Mouse (Mus musculus): ENCODE measurements around the gene Traf5. TPM values are rescaled to one million over a fixed set of nuclear protein-coding genes. Genes with fewer than 3 reads are reported as not detected.

Traf5 gene
- polyA plus RNA-seq, 1 experiment from 2014 or later: 1.6 TPM

DNA sequence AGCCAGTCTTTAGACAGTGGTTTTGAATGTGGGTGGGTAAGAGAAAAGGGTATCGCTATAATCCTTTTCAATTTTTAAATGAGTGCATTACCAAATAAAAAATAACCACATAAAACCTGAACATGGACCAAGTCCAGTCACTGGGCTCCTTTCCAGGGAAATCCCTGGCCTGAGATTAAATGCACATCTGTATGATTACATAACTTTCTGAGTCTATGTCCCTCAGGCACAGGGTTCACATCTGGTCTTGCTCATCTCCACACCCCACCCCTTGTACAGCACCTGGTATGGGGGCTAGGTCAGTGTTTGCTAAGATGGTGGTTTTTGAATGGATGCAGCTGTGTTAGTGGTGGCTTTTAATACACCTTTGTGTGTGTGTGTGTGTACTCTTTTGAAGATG lies 19.9 kb downstream of the Traf5 start:
- Histone ChIP-seq H3K36me3 (ENCODE audit: control insufficient read depth, insufficient read depth, low read length) (no peaks in the 10 kb centered on the region), H3K4me2 (ENCODE audit: low read length) (no peak overlapping the region), H3K27ac (ENCODE audit: low read length) (no peak overlapping the region), H3K9me3 (replicated peaks; ENCODE audit: control insufficient read depth, low read length, poor library complexity, severe bottlenecking) (no peaks in the 10 kb centered on the region), H3K4me3 (ENCODE audit: low read depth, low read length) (no peak overlapping the region), H3K27me3 (ENCODE audit: control insufficient read depth, insufficient read depth, low read depth, low read length) (no peaks in the 10 kb centered on the region), H3K4me1 (ENCODE audit: control insufficient read depth, insufficient read depth, low read length) (no peaks in the 10 kb centered on the region; the same call in 1 of the 2 replicates), H3K9ac (ENCODE audit: low read depth, low read length) (no peak overlapping the region)
- ATAC-seq: no peak
- WGBS: 97% methylated on average over 1 of the region's 1 CpGs

DNA sequence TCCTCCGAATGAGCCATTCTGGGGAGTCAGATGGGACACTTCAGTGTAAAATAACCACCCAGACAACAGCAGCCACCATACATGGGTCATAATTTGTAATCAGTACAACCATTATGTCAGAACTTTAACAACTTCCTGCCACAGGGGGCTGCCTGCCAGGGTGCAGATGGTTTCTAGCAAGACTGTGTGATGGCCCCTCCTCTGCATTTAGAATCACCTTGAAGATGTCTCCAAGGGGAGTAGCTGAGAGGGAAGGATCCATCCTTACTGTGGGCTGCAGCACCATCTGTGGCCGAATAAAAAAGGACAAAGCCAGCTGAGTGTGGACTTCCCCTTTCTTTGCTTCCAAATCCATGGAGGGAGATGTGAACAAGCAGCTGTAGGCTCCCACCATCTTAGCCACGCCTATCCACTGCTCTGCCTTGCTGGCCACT lies 21.7 kb downstream of the Traf5 start:
- Histone ChIP-seq H3K4me2 (ENCODE audit: low read length) (no peak overlapping the region), H3K9me3 (replicated peaks; ENCODE audit: control insufficient read depth, low read length, poor library complexity, severe bottlenecking) (no peaks in the 10 kb centered on the region), H3K9ac (ENCODE audit: low read depth, low read length) (no peak overlapping the region), H3K27ac (ENCODE audit: low read length) (no peak overlapping the region), H3K4me3 (ENCODE audit: low read depth, low read length) (no peak overlapping the region), H3K4me1 (ENCODE audit: control insufficient read depth, insufficient read depth, low read length) (no peaks in the 10 kb centered on the region; the same call in 1 of the 2 replicates), H3K27me3 (ENCODE audit: control insufficient read depth, insufficient read depth, low read depth, low read length) (no peaks in the 10 kb centered on the region), H3K36me3 (ENCODE audit: control insufficient read depth, insufficient read depth, low read length) (no peaks in the 10 kb centered on the region)
- WGBS: 72% methylated on average over 3 of the region's 3 CpGs
- ATAC-seq: no peak

DNA sequence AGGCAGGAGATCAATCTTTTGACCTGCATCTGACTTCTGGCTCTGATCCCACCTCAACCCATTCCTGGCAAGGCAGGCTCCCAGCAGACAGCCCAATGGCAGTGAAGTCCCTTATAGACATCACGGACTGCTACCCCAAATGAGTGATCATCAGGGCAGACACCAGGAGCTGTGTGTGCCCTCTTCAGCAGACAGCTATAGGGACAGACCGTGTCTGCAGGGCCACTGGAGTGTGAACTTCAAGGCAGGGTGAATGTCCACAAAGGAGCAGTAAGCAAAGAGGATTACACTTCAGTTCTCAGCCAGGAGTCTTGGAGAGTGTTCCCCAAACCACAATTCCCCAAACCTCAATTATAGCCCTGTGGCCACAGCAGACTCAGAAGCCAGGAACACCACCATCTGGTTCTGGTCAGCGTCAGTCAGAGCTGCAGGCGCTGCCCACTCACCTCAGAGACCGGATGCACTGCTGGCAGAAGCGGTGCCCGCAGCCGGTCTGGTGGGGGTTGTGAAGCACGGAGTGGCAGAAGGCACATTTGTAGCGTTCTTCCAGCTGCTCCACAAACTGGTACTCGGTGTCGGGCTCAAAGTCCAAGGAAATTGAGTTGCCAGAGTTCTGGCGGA lies 22.3 kb downstream of the Traf5 start:
- Histone ChIP-seq H3K4me2 (ENCODE audit: low read length) (no peak overlapping the region), H3K4me1 (ENCODE audit: control insufficient read depth, insufficient read depth, low read length) (no peaks in the 10 kb centered on the region; the same call in 1 of the 2 replicates), H3K9me3 (replicated peaks; ENCODE audit: control insufficient read depth, low read length, poor library complexity, severe bottlenecking) (no peaks in the 10 kb centered on the region), H3K4me3 (ENCODE audit: low read depth, low read length) (no peak overlapping the region), H3K27me3 (ENCODE audit: control insufficient read depth, insufficient read depth, low read depth, low read length) (no peaks in the 10 kb centered on the region), H3K27ac (ENCODE audit: low read length) (no peak overlapping the region), H3K9ac (ENCODE audit: low read depth, low read length) (no peak overlapping the region), H3K36me3 (ENCODE audit: control insufficient read depth, insufficient read depth, low read length) (no peaks in the 10 kb centered on the region)
- no peak for ATAC-seq
- 52% methylated on average over 13 of the region's 13 CpGs for WGBS

DNA sequence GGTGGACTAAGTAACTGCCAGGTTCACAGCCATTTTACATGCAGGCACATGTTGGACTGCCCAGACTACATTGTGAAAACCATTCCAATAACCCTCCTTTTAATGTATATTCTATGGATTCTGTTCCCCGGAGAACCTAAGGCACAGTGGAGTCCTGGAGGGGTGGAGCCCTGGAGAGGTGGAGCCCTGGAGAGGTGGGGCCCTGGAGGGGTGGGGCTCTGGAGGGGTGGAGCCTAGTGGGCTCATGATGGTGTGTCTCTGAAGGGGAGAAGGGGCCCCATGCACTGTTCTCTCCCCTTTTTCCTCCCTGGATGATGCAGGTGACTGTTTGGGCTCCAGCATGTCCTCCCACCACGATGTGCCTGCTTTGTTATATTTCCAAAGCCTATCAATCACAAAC lies 24.2 kb downstream of the Traf5 start:
- no peaks in the 10 kb centered on the region for H3K9me3 ChIP-seq (replicated peaks; ENCODE audit: control insufficient read depth, low read length, poor library complexity, severe bottlenecking)
- no peaks in the 10 kb centered on the region; the same call in 1 of the 2 replicates for H3K4me1 ChIP-seq (ENCODE audit: control insufficient read depth, insufficient read depth, low read length)
- no peak overlapping the region for H3K4me2 ChIP-seq (ENCODE audit: low read length)
- no peak overlapping the region for H3K27ac ChIP-seq (ENCODE audit: low read length)
- H3K9ac ChIP-seq (ENCODE audit: low read depth, low read length): no peak overlapping the region
- 63% methylated on average over 2 of the region's 2 CpGs for WGBS
- no peak overlapping the region for H3K4me3 ChIP-seq (ENCODE audit: low read depth, low read length)
- H3K27me3 ChIP-seq (ENCODE audit: control insufficient read depth, insufficient read depth, low read depth, low read length): no peaks in the 10 kb centered on the region
- ATAC-seq: no peak
- no peaks in the 10 kb centered on the region for H3K36me3 ChIP-seq (ENCODE audit: control insufficient read depth, insufficient read depth, low read length)

DNA sequence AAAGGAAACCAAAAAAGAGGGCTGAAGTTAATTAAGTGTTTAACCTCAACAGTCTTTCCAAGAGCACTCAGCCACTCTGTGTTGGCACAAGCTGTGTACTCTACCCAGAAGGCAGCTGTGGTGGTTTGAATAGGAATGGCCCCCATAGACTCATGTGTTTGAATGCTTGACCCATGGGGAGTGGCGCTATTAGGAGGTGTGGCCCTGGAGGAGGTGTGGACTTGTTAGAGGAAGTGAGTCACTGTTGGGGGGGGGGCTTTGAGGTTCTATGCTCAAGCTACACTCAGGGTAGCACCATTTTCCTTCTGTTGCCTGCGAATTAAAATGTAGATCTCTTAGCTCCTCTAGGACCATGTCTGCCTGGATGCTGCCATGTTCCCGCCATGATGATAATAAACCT lies 25.4 kb downstream of the Traf5 start:
- 93% methylated on average over 3 of the region's 3 CpGs for WGBS

DNA sequence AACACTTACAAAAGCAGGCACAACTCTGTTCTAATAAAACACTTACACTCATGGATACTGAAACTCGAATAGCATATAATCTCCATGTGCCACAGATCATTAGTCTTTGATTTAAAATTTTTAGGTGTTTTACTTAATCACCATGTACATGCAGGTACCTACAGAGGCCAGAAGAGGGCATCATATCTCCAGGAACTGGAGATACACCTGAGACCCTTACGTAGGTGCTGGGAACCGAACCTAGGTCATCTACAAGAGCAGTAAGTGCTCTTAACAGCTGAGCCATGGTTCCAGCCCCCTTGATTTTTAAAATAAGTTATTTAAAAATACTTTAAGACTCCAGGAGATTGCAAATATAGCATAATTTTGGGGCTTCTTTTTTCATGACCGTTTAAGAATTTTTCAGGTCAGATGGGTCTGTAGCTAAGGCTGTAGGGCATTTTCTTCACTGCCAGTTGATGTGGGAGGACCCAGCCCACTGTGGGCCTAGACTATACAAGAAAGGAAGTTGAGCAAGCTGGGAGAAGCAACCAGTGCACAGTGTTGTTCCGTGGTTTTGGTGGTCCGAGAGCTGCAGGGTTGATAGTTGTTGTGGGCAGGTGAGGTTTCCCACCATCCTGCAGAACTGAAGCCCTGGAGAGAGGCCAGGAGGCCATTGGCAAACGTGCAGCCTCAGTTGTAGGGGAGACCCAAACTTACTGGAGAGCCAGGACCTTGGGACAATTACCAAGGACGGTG lies 29.0 kb downstream of the Traf5 start:
- H3K9ac ChIP-seq (ENCODE audit: low read depth, low read length): no peak overlapping the region
- no peak for ATAC-seq
- whole genome bisulfite sequencing: 95% methylated on average over 8 of the region's 8 CpGs
- no peaks in the 10 kb centered on the region for H3K27me3 ChIP-seq (ENCODE audit: control insufficient read depth, insufficient read depth, low read depth, low read length)
- H3K4me1 ChIP-seq (ENCODE audit: control insufficient read depth, insufficient read depth, low read length): no peaks in the 10 kb centered on the region
- no peak overlapping the region for H3K27ac ChIP-seq (ENCODE audit: low read length)
- H3K9me3 ChIP-seq (replicated peaks; ENCODE audit: control insufficient read depth, low read length, poor library complexity, severe bottlenecking): no peaks in the 10 kb centered on the region
- no peak overlapping the region for H3K4me2 ChIP-seq (ENCODE audit: low read length)
- H3K36me3 ChIP-seq (ENCODE audit: control insufficient read depth, insufficient read depth, low read length): no peaks in the 10 kb centered on the region
- no peak overlapping the region for H3K4me3 ChIP-seq (ENCODE audit: low read depth, low read length)

More for the DNA sequence above, 25.4 kb downstream of the Traf5 start:
- Histone ChIP-seq H3K36me3 (ENCODE audit: control insufficient read depth, insufficient read depth, low read length) (no peaks in the 10 kb centered on the region), H3K4me1 (ENCODE audit: control insufficient read depth, insufficient read depth, low read length) (no peaks in the 10 kb centered on the region; the same call in 1 of the 2 replicates), H3K27ac (ENCODE audit: low read length) (no peak overlapping the region), H3K27me3 (ENCODE audit: control insufficient read depth, insufficient read depth, low read depth, low read length) (no peaks in the 10 kb centered on the region), H3K4me2 (ENCODE audit: low read length) (no peak overlapping the region), H3K9me3 (replicated peaks; ENCODE audit: control insufficient read depth, low read length, poor library complexity, severe bottlenecking) (no peaks in the 10 kb centered on the region), H3K9ac (ENCODE audit: low read depth, low read length) (no peak overlapping the region), H3K4me3 (ENCODE audit: low read depth, low read length) (no peak overlapping the region)
- ATAC-seq: no peak

DNA sequence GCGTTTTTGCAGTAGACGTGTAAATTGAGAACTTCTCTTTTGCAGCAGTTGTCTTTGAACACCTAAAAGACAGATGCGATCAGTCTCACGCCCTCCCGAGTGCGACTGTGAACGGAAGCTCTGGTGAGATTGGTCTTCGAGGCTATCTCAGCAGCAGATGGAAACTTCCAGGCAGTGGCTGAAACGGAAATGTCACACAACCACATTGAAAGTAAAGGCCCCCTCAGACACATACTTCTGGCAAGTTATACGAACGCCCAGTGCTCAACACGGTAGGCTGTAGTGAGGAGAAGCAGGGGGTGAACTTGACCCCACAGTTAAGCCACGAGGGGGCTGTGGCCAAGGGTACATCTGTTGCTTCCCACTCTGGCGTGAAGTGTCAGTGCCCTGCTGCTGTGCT lies 29.7 kb downstream of the Traf5 start:
- no peak overlapping the region for H3K27ac ChIP-seq (ENCODE audit: low read length)
- no peaks in the 10 kb centered on the region for H3K9me3 ChIP-seq (replicated peaks; ENCODE audit: control insufficient read depth, low read length, poor library complexity, severe bottlenecking)
- H3K4me1 ChIP-seq (ENCODE audit: control insufficient read depth, insufficient read depth, low read length): no peaks in the 10 kb centered on the region
- no peaks in the 10 kb centered on the region for H3K36me3 ChIP-seq (ENCODE audit: control insufficient read depth, insufficient read depth, low read length)
- WGBS: 90% methylated on average over 14 of the region's 14 CpGs
- no peak overlapping the region for H3K4me2 ChIP-seq (ENCODE audit: low read length)
- H3K27me3 ChIP-seq (ENCODE audit: control insufficient read depth, insufficient read depth, low read depth, low read length): no peaks in the 10 kb centered on the region
- H3K9ac ChIP-seq (ENCODE audit: low read depth, low read length): no peak overlapping the region
- H3K4me3 ChIP-seq (ENCODE audit: low read depth, low read length): no peak overlapping the region
- ATAC-seq: no peak

DNA sequence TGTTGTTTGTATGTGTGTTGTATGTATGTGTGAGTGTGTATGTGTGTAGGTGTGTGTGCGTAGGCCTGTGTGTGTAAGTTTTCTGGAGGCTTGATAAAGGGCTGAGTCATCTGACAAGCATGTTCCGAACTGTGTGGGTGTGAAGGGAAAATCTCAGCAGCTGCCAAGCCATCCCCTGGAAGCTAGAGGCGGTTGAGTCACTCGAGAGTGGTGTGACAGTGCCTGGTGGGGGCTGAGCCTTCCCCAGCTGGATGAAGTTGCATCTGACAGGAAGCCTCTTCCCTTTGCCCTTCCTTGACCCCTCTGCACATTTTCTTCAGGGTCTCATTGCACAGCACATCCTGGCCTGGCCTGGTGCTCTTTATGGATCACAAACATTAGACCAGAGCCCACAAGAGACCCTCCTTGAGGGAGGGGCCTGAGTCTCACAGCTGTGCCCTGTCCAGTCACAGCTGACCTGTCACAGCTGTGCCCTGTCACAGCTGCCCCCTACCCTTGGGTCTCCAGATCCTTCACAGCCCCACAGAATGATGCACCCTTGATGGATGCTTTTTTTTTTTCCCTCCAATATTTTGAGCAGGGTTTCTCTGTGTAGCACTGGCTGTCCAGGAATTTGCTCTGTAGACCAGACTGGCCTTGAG lies 30.6 kb downstream of the Traf5 start:
- ATAC-seq: no peak
- no peak overlapping the region for H3K4me3 ChIP-seq (ENCODE audit: low read depth, low read length)
- no peak overlapping the region for H3K4me2 ChIP-seq (ENCODE audit: low read length)
- no peak overlapping the region for H3K9ac ChIP-seq (ENCODE audit: low read depth, low read length)
- H3K9me3 ChIP-seq (replicated peaks; ENCODE audit: control insufficient read depth, low read length, poor library complexity, severe bottlenecking): no peaks in the 10 kb centered on the region
- H3K4me1 ChIP-seq (ENCODE audit: control insufficient read depth, insufficient read depth, low read length): no peaks in the 10 kb centered on the region
- H3K27me3 ChIP-seq (ENCODE audit: control insufficient read depth, insufficient read depth, low read depth, low read length): no peaks in the 10 kb centered on the region
- H3K36me3 ChIP-seq (ENCODE audit: control insufficient read depth, insufficient read depth, low read length): no peaks in the 10 kb centered on the region
- WGBS: 83% methylated on average over 4 of the region's 4 CpGs
- no peak overlapping the region for H3K27ac ChIP-seq (ENCODE audit: low read length)

DNA sequence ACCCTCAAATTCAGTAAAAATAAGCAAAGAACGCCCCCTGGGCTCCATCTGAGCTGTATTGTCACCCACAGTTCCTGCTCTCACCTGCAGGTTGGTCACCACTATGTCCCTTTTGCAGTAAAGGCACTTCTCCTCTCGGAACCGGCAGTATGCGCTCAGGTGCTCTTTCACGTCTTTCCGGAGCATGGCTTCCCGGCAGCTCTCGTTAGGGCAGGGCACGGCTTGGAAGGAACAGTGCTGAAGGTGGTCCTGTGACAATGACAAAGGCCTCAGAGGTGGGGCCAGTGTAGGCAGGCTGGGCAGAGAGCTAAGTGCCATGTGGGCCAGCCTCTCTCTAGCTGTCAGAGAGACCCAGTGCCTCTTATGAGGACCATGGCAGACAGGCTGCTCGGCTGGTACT lies 33.4 kb downstream of the Traf5 start:
- Histone ChIP-seq H3K4me2 (ENCODE audit: low read length) (no peak overlapping the region), H3K4me1 (ENCODE audit: control insufficient read depth, insufficient read depth, low read length) (no peaks in the 10 kb centered on the region), H3K4me3 (ENCODE audit: low read depth, low read length) (no peak overlapping the region), H3K9me3 (replicated peaks; ENCODE audit: control insufficient read depth, low read length, poor library complexity, severe bottlenecking) (no peaks in the 10 kb centered on the region), H3K27me3 (ENCODE audit: control insufficient read depth, insufficient read depth, low read depth, low read length) (no peaks in the 10 kb centered on the region), H3K36me3 (ENCODE audit: control insufficient read depth, insufficient read depth, low read length) (no peaks in the 10 kb centered on the region), H3K27ac (ENCODE audit: low read length) (no peak overlapping the region), H3K9ac (ENCODE audit: low read depth, low read length) (no peak overlapping the region)
- WGBS: 82% methylated on average over 10 of the region's 10 CpGs
- no peak for ATAC-seq
